In the genomic region with DNA sequence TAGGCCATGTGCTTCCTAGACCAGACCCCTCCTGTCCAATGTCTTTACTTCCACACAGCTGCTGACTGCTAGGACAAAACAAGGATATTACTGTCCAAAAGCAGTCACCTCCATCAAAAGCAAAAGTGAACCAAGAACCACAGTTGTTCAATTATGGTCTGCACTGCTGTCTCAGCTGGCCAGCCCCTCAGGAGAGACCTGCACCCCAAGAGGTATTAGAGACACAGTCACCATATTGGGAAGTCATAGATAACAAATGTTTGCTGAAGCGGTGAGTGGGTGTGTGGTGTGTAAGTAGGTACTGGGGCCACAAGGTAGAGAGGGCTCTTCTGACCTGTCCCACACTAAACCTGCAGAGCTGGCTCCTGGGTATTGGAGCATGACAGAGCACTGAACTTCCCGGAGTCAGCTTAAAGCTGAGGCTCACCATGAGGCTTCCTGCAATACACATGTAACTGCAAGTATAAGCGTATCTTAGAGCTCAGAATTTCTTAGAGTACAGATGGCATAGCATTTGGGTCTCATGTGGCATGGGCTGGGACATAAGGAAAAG, we compare ENCODE assay signal across 34 mouse cellular contexts. TPM values are rescaled to one million over a fixed set of nuclear protein-coding genes. Genes with fewer than 3 reads are reported as not detected.
DNase-seq lines count a peak whose midpoint lies in the region; ATAC-seq and TF ChIP-seq lines count a peak whose summit lies in the region.
"Had no signal": no experiment of that assay in that cellular context is flagged by ENCODE, and none has a peak within 500 bp of the region (broad histone marks: within the 10 kb centered on the region; RNA-seq: fewer than 3 reads in every experiment).

No protein-coding gene starts in this region.

- no peak for TF ChIP-seq CTCF in kidney, adult 2 months (conservative IDR thresholded peaks at IDR 0.05; ENCODE audit: insufficient read depth, insufficient read length, low read depth, low read length)
- no peak for TF ChIP-seq CTCF in lung, postnatal 0 days (IDR thresholded peaks at IDR 0.05)

- H3K9ac ChIP-seq in kidney, embryonic 16.5 days (replicated peaks; ENCODE audit: low read length) = no peak overlapping the region
- no peak overlapping the region for H3K9ac ChIP-seq in kidney, embryonic 14.5 days (ENCODE audit: low read depth, low read length)
- H3K9ac ChIP-seq in lung, postnatal 0 days (replicated peaks; ENCODE audit: low read depth) = no peak overlapping the region
- H3K9ac ChIP-seq: embryonic facial prominence, embryonic 13.5 days; forebrain, embryonic 13.5 days; heart, embryonic 13.5 days; hindbrain, embryonic 12.5 days; hindbrain, embryonic 15.5 days had no signal

- H3K27me3 ChIP-seq in kidney, adult 2 months (replicated peaks; ENCODE audit: control insufficient read depth, insufficient read depth, low read length) = no peaks in the 10 kb centered on the region
- no peaks in the 10 kb centered on the region for H3K27me3 ChIP-seq in kidney, embryonic 16.5 days (ENCODE audit: insufficient read depth, low read length)
- no peaks in the 10 kb centered on the region for H3K27me3 ChIP-seq in kidney, embryonic 14.5 days (ENCODE audit: control insufficient read depth, insufficient read depth, low read length)
- H3K27me3 ChIP-seq in lung, postnatal 0 days (replicated peaks; ENCODE audit: insufficient read depth, low read length) = no peaks in the 10 kb centered on the region
- H3K27me3 ChIP-seq: embryonic facial prominence, embryonic 13.5 days; forebrain, embryonic 13.5 days; heart, embryonic 13.5 days; hindbrain, embryonic 12.5 days; hindbrain, embryonic 15.5 days had no signal

- no peaks in the 10 kb centered on the region for H3K36me3 ChIP-seq in kidney, adult 2 months (ENCODE audit: control insufficient read depth, insufficient read depth, low read length)
- no peaks in the 10 kb centered on the region for H3K36me3 ChIP-seq in kidney, embryonic 16.5 days (ENCODE audit: insufficient read depth, low read length)
- no peaks in the 10 kb centered on the region for H3K36me3 ChIP-seq in kidney, embryonic 14.5 days (ENCODE audit: control insufficient read depth, insufficient read depth, low read length)
- H3K36me3 ChIP-seq in lung, postnatal 0 days (ENCODE audit: insufficient read depth, low read length) = no peaks in the 10 kb centered on the region
- H3K36me3 ChIP-seq: embryonic facial prominence, embryonic 10.5 days; embryonic facial prominence, embryonic 13.5 days; forebrain, embryonic 10.5 days; heart, embryonic 13.5 days; hindbrain, embryonic 12.5 days; hindbrain, embryonic 15.5 days had no signal

- peak; percentile 57 for DNase-seq in heart, adult 11 months
- DNase-seq in heart, postnatal 4 days = no peak
- DNase-seq in kidney, adult 2 months = peak; percentile 30
- DNase-seq in kidney, adult 18-20 months = no peak
- DNase-seq in lung, postnatal 0 days (ENCODE audit: low spot score) = no peak
- DNase-seq: adrenal gland, adult 8-10 months; adrenal gland, postnatal 25 days; cerebellum, adult 11-12 months; cerebellum, adult 8-10 months; cerebellum, postnatal 10 days; cerebellum, postnatal 36 days; embryo, embryonic 11 days; gastrocnemius, postnatal 10 days; gastrocnemius, postnatal 36 days; heart, postnatal 14 days had no signal

- H3K4me2 ChIP-seq in kidney, embryonic 16.5 days (replicated peaks; ENCODE audit: low read depth, low read length) = no peak overlapping the region
- no peak overlapping the region for H3K4me2 ChIP-seq in kidney, embryonic 14.5 days (replicated peaks; ENCODE audit: low read depth, low read length)
- no peak overlapping the region for H3K4me2 ChIP-seq in lung, postnatal 0 days (replicated peaks; ENCODE audit: low read depth, low read length)
- H3K4me2 ChIP-seq: embryonic facial prominence, embryonic 13.5 days; forebrain, embryonic 13.5 days; heart, embryonic 13.5 days; hindbrain, embryonic 12.5 days; hindbrain, embryonic 15.5 days had no signal

- H3K9me3 ChIP-seq in kidney, embryonic 16.5 days (ENCODE audit: low read length) = no peaks in the 10 kb centered on the region
- no peaks in the 10 kb centered on the region for H3K9me3 ChIP-seq in kidney, embryonic 14.5 days (ENCODE audit: control insufficient read depth, low read length)
- no peaks in the 10 kb centered on the region for H3K9me3 ChIP-seq in lung, postnatal 0 days (ENCODE audit: low read length)
- H3K9me3 ChIP-seq: embryonic facial prominence, embryonic 10.5 days; embryonic facial prominence, embryonic 13.5 days; forebrain, embryonic 13.5 days; heart, embryonic 13.5 days; hindbrain, embryonic 12.5 days; hindbrain, embryonic 15.5 days had no signal

- H3K27ac ChIP-seq in kidney, adult 2 months (ENCODE audit: insufficient read depth, low read depth, low read length) = no peak overlapping the region
- H3K27ac ChIP-seq in kidney, embryonic 16.5 days (ENCODE audit: low read length) = no peak overlapping the region
- H3K27ac ChIP-seq in kidney, embryonic 14.5 days (ENCODE audit: low read depth, low read length) = no peak overlapping the region
- H3K27ac ChIP-seq in lung, postnatal 0 days (ENCODE audit: low read length) = no peak overlapping the region
- H3K27ac ChIP-seq: embryonic facial prominence, embryonic 10.5 days; embryonic facial prominence, embryonic 13.5 days; forebrain, embryonic 10.5 days; forebrain, embryonic 13.5 days; heart, embryonic 13.5 days; hindbrain, embryonic 12.5 days; hindbrain, embryonic 15.5 days had no signal

- no peak for TF ChIP-seq POLR2A in kidney, adult 2 months (IDR thresholded peaks at IDR 0.05; ENCODE audit: low read depth, low read length)

- no peak for TF ChIP-seq EP300 in lung, postnatal 0 days (IDR thresholded peaks at IDR 0.05)

- peak; percentile 77; the same call in 1 of the 2 replicates for ATAC-seq in kidney, embryonic 16.5 days (ENCODE audit: low FRiP score, low TSS enrichment)
- ATAC-seq in kidney, embryonic 14.5 days (ENCODE audit: low FRiP score, low TSS enrichment) = no peak
- ATAC-seq in lung, postnatal 0 days = no peak
- ATAC-seq: activated CD4-positive, CD25-positive, alpha-beta regulatory T cell, adult 4 months; forebrain, embryonic 13.5 days; forebrain, embryonic 16.5 days had no signal

- H3K4me1 ChIP-seq in kidney, adult 2 months (ENCODE audit: control insufficient read depth, insufficient read depth, low read length) = peaks cover 2% of the 10 kb centered on the region; the same call in 1 of the 2 replicates
- no peaks in the 10 kb centered on the region for H3K4me1 ChIP-seq in kidney, embryonic 16.5 days (ENCODE audit: insufficient read depth, low read length)
- no peaks in the 10 kb centered on the region for H3K4me1 ChIP-seq in kidney, embryonic 14.5 days (ENCODE audit: control insufficient read depth, insufficient read depth, low read length)
- H3K4me1 ChIP-seq in lung, postnatal 0 days (ENCODE audit: insufficient read depth, low read depth, low read length) = no peaks in the 10 kb centered on the region
- H3K4me1 ChIP-seq: embryonic facial prominence, embryonic 13.5 days; forebrain, embryonic 10.5 days; forebrain, embryonic 13.5 days; heart, embryonic 13.5 days; hindbrain, embryonic 12.5 days; hindbrain, embryonic 15.5 days had no signal

- no peak overlapping the region for H3K4me3 ChIP-seq in kidney, adult 2 months (ENCODE audit: insufficient read depth, low read depth, low read length)
- no peak overlapping the region for H3K4me3 ChIP-seq in kidney, embryonic 16.5 days (ENCODE audit: low read length)
- H3K4me3 ChIP-seq in kidney, embryonic 14.5 days (ENCODE audit: low read length) = no peak overlapping the region
- H3K4me3 ChIP-seq in lung, postnatal 0 days (ENCODE audit: low read depth, low read length) = no peak overlapping the region
- H3K4me3 ChIP-seq: embryonic facial prominence, embryonic 10.5 days; embryonic facial prominence, embryonic 13.5 days; erythroblast, embryonic 14.5 days; forebrain, embryonic 10.5 days; forebrain, embryonic 13.5 days; heart, embryonic 13.5 days; hindbrain, embryonic 12.5 days; hindbrain, embryonic 15.5 days had no signal

- 48% methylated on average over 3 of the region's 3 CpGs for WGBS in kidney, adult 2 months
- WGBS in kidney, embryonic 16.5 days = 62% methylated on average over 3 of the region's 3 CpGs
- 61% methylated on average over 3 of the region's 3 CpGs for WGBS in kidney, embryonic 14.5 days
- WGBS in lung, postnatal 0 days = 82% methylated on average over 3 of the region's 3 CpGs

RNA-seq across cellular contexts. Expression of a gene that starts 21.6 kb away (rescaled TPM):
- not detected for total RNA-seq in heart, postnatal 4 days (2021)
- polyA plus RNA-seq in kidney, adult 2 months (2012; rRNA removed) = 45.0 and 46.9 TPM in 2 replicates
- polyA plus RNA-seq in kidney, embryonic 16.5 days (2015; fragmentation: Nextera tagmentation; extraction: Ambion mirVana) = 22.2 and 22.6 TPM in 2 replicates
- 8.5 and 9.6 TPM in 2 replicates for polyA plus RNA-seq in kidney, embryonic 14.5 days (2014; fragmentation: Nextera tagmentation; extraction: Ambion mirVana)
- not detected in 2 replicates for polyA plus RNA-seq in lung, postnatal 0 days (2015; fragmentation: Nextera tagmentation; extraction: Ambion mirVana)
- total RNA-seq: adrenal gland, postnatal 25 days; gastrocnemius, adult 18-20 months; gastrocnemius, postnatal 10 days; gastrocnemius, postnatal 36 days; granulocyte monocyte progenitor cell, adult 5-6 weeks; heart, adult 8-10 months; heart, postnatal 14 days; hematopoietic stem cell, adult 5-6 weeks had no signal
- polyA plus RNA-seq: activated CD4-positive, CD25-positive, alpha-beta regulatory T cell, adult 4 months; brain, embryonic 14.5 days; cortical plate, adult 2 months; embryonic facial prominence, embryonic 10.5 days; embryonic facial prominence, embryonic 13.5 days; erythroblast, embryonic 14.5 days; forebrain, embryonic 10.5 days; forebrain, embryonic 13.5 days; forebrain, embryonic 16.5 days; heart, embryonic 13.5 days; heart, embryonic 16.5 days; hindbrain, embryonic 12.5 days; hindbrain, embryonic 15.5 days had no signal

RNA-seq across cellular contexts. Expression of a gene that starts 30.4 kb away (rescaled TPM):
- not detected for total RNA-seq in heart, postnatal 4 days (2021)
- polyA plus RNA-seq in kidney, adult 2 months (2012; rRNA removed) = 3.1 and 3.3 TPM in 2 replicates
- 0.37 and 0.54 TPM in 2 replicates for polyA plus RNA-seq in kidney, embryonic 16.5 days (2015; fragmentation: Nextera tagmentation; extraction: Ambion mirVana)
- 0.33 TPM in 1 of 2 replicates, not detected in the other for polyA plus RNA-seq in kidney, embryonic 14.5 days (2014; fragmentation: Nextera tagmentation; extraction: Ambion mirVana)
- polyA plus RNA-seq in lung, postnatal 0 days (2015; fragmentation: Nextera tagmentation; extraction: Ambion mirVana) = not detected in 2 replicates
- total RNA-seq: adrenal gland, adult 8-10 months; adrenal gland, postnatal 25 days; gastrocnemius, adult 18-20 months; gastrocnemius, postnatal 10 days; gastrocnemius, postnatal 36 days; granulocyte monocyte progenitor cell, adult 5-6 weeks; heart, adult 8-10 months; heart, postnatal 14 days; hematopoietic stem cell, adult 5-6 weeks had no signal
- polyA plus RNA-seq: activated CD4-positive, CD25-positive, alpha-beta regulatory T cell, adult 4 months; brain, embryonic 14.5 days; cortical plate, adult 2 months; embryonic facial prominence, embryonic 10.5 days; embryonic facial prominence, embryonic 13.5 days; erythroblast, embryonic 14.5 days; forebrain, embryonic 10.5 days; forebrain, embryonic 13.5 days; forebrain, embryonic 16.5 days; heart, embryonic 13.5 days; heart, embryonic 16.5 days; hindbrain, embryonic 12.5 days; hindbrain, embryonic 15.5 days had no signal

Comparison
In these comparisons a context has a peak if more than half of its experiments do, and no peak if none do; other contexts are left out.
1. DNase-seq: peak in heart, adult 11 months (single experiment) and kidney, adult 2 months (single experiment); none in heart, postnatal 4 days (single experiment), kidney, adult 18-20 months (single experiment) and lung, postnatal 0 days (single experiment).